Mouse (Mus musculus): ENCODE data around the gene Rbck1. TPM values are rescaled to one million over a fixed set of nuclear protein-coding genes. Genes with fewer than 3 reads are reported as not detected.
"Not testable (repeated sequence)": the region's sequence is repeated elsewhere in the genome, so short reads cannot be mapped to it uniquely, and the experiment has no call there.

The Rbck1 gene
- polyA plus RNA-seq, 1 experiment from 2014 or later, result 44.9 TPM

- not testable (repeated sequence) for H3K4me2 ChIP-seq (replicated peaks; ENCODE audit: low read depth); H3K4me3 ChIP-seq (ENCODE audit: low read depth, low read length); H3K27ac ChIP-seq (ENCODE audit: low read depth, low read length); H3K36me3 ChIP-seq (ENCODE audit: control insufficient read depth, insufficient read depth); H3K9ac ChIP-seq (ENCODE audit: low read depth, low read length); H3K27me3 ChIP-seq (replicated peaks; ENCODE audit: control insufficient read depth, insufficient read depth, low read length); H3K4me1 ChIP-seq (replicated peaks; ENCODE audit: control insufficient read depth, insufficient read depth, low read length); H3K9me3 ChIP-seq (ENCODE audit: control insufficient read depth); ATAC-seq
- WGBS, result 77% methylated on average over 5 of the region's 5 CpGs
- peak; percentile 62 for TF ChIP-seq CTCF (IDR thresholded peaks at IDR 0.05; ENCODE audit: low read depth)
These were observed 26.5 kb upstream of the Rbck1 start for GRCm38 (mm10) chr2:152358977-152359376.

- WGBS, result 88% methylated on average over 3 of the region's 3 CpGs
- Histone ChIP-seq H3K27me3 (replicated peaks; ENCODE audit: control insufficient read depth, insufficient read depth, low read length) (no peaks in the 10 kb centered on the region), H3K27ac (ENCODE audit: low read depth, low read length) (no peak overlapping the region), H3K9ac (ENCODE audit: low read depth, low read length) (no peak overlapping the region), H3K4me1 (replicated peaks; ENCODE audit: control insufficient read depth, insufficient read depth, low read length) (no peaks in the 10 kb centered on the region), H3K4me2 (replicated peaks; ENCODE audit: low read depth) (no peak overlapping the region), H3K36me3 (ENCODE audit: control insufficient read depth, insufficient read depth) (no peaks in the 10 kb centered on the region), H3K9me3 (ENCODE audit: control insufficient read depth) (no peaks in the 10 kb centered on the region), H3K4me3 (ENCODE audit: low read depth, low read length) (no peak overlapping the region)
- no peak for ATAC-seq
- no peak for TF ChIP-seq CTCF (IDR thresholded peaks at IDR 0.05; ENCODE audit: low read depth)
These were observed 24.8 kb upstream of the Rbck1 start for GRCm38 (mm10) chr2:152357254-152357653.

- H3K4me1 ChIP-seq (replicated peaks; ENCODE audit: control insufficient read depth, insufficient read depth, low read length), result no peaks in the 10 kb centered on the region
- no peak overlapping the region for H3K27ac ChIP-seq (ENCODE audit: low read depth, low read length)
- no peaks in the 10 kb centered on the region for H3K36me3 ChIP-seq (ENCODE audit: control insufficient read depth, insufficient read depth)
- no peak overlapping the region for H3K4me3 ChIP-seq (ENCODE audit: low read depth, low read length)
- ATAC-seq, result peak; percentile 47
- no peak overlapping the region for H3K9ac ChIP-seq (ENCODE audit: low read depth, low read length)
- H3K9me3 ChIP-seq (ENCODE audit: control insufficient read depth), result no peaks in the 10 kb centered on the region
- no peaks in the 10 kb centered on the region for H3K27me3 ChIP-seq (replicated peaks; ENCODE audit: control insufficient read depth, insufficient read depth, low read length)
- WGBS, result 83% methylated on average over 8 of the region's 8 CpGs
- no peak overlapping the region for H3K4me2 ChIP-seq (replicated peaks; ENCODE audit: low read depth)
- no peak for TF ChIP-seq CTCF (IDR thresholded peaks at IDR 0.05; ENCODE audit: low read depth)
These were observed 17.5 kb upstream of the Rbck1 start for GRCm38 (mm10) chr2:152349842-152350540.

GRCm38 (mm10) chr2:152349205-152349604 lies 16.8 kb upstream of the Rbck1 start:
- no peaks in the 10 kb centered on the region for H3K9me3 ChIP-seq (ENCODE audit: control insufficient read depth)
- no peak overlapping the region for H3K27ac ChIP-seq (ENCODE audit: low read depth, low read length)
- no peaks in the 10 kb centered on the region for H3K36me3 ChIP-seq (ENCODE audit: control insufficient read depth, insufficient read depth)
- H3K4me1 ChIP-seq (replicated peaks; ENCODE audit: control insufficient read depth, insufficient read depth, low read length), result no peaks in the 10 kb centered on the region
- no peak overlapping the region for H3K4me3 ChIP-seq (ENCODE audit: low read depth, low read length)
- no peak for TF ChIP-seq CTCF (IDR thresholded peaks at IDR 0.05; ENCODE audit: low read depth)
- WGBS, result 70% methylated on average over 6 of the region's 6 CpGs
- H3K4me2 ChIP-seq (replicated peaks; ENCODE audit: low read depth), result no peak overlapping the region
- no peak overlapping the region for H3K9ac ChIP-seq (ENCODE audit: low read depth, low read length)
- peak; percentile 26; the same call in 1 of the 2 replicates for ATAC-seq
- H3K27me3 ChIP-seq (replicated peaks; ENCODE audit: control insufficient read depth, insufficient read depth, low read length), result no peaks in the 10 kb centered on the region

GRCm38 (mm10) chr2:152347722-152348121 lies 15.3 kb upstream of the Rbck1 start:
- no peak for TF ChIP-seq CTCF (IDR thresholded peaks at IDR 0.05; ENCODE audit: low read depth)
- Histone ChIP-seq H3K4me3 (ENCODE audit: low read depth, low read length) (no peak overlapping the region), H3K27me3 (replicated peaks; ENCODE audit: control insufficient read depth, insufficient read depth, low read length) (no peaks in the 10 kb centered on the region), H3K36me3 (ENCODE audit: control insufficient read depth, insufficient read depth) (no peaks in the 10 kb centered on the region), H3K27ac (ENCODE audit: low read depth, low read length) (no peak overlapping the region), H3K9ac (ENCODE audit: low read depth, low read length) (no peak overlapping the region), H3K4me2 (replicated peaks; ENCODE audit: low read depth) (no peak overlapping the region), H3K9me3 (ENCODE audit: control insufficient read depth) (no peaks in the 10 kb centered on the region), H3K4me1 (replicated peaks; ENCODE audit: control insufficient read depth, insufficient read depth, low read length) (no peaks in the 10 kb centered on the region)
- ATAC-seq, result no peak
- WGBS, result 69% methylated on average over 2 of the region's 2 CpGs

GRCm38 (mm10) chr2:152346776-152347465 lies 14.5 kb upstream of the Rbck1 start:
- ATAC-seq, result no peak
- Histone ChIP-seq H3K9ac (ENCODE audit: low read depth, low read length) (no peak overlapping the region), H3K27me3 (replicated peaks; ENCODE audit: control insufficient read depth, insufficient read depth, low read length) (no peaks in the 10 kb centered on the region), H3K9me3 (ENCODE audit: control insufficient read depth) (no peaks in the 10 kb centered on the region), H3K4me3 (ENCODE audit: low read depth, low read length) (no peak overlapping the region), H3K4me1 (replicated peaks; ENCODE audit: control insufficient read depth, insufficient read depth, low read length) (no peaks in the 10 kb centered on the region), H3K27ac (ENCODE audit: low read depth, low read length) (no peak overlapping the region), H3K4me2 (replicated peaks; ENCODE audit: low read depth) (no peak overlapping the region), H3K36me3 (ENCODE audit: control insufficient read depth, insufficient read depth) (no peaks in the 10 kb centered on the region)
- TF ChIP-seq CTCF (IDR thresholded peaks at IDR 0.05; ENCODE audit: low read depth), result no peak
- 48% methylated on average over 9 of the region's 9 CpGs for whole genome bisulfite sequencing
